Mouse (Mus musculus) C2C12 (cell line): ENCODE data around the gene Nsfl1c.

Source experiments
- CTCF ChIP-seq: IDR thresholded peaks from one replicate; pipeline ENCODE4 v1.5.1; 2011; ENCODE audit not compliant: control insufficient read depth, insufficient read depth, insufficient read length
- FOSL1 ChIP-seq: IDR thresholded peaks from one replicate; pipeline ENCODE4 v1.8.0; 2011; ENCODE audit warnings: mild to moderate bottlenecking, low read length; ENCODE audit not compliant: poor library complexity, insufficient read depth, severe bottlenecking
- MAX ChIP-seq: IDR thresholded peaks from one replicate; pipeline ENCODE4 v1.6.1; 2011; ENCODE audit warnings: mild to moderate bottlenecking, control low read depth
- MYOD1 ChIP-seq: IDR thresholded peaks from one replicate; pipeline ENCODE4 v1.6.1; 2011; ENCODE audit warnings: low read depth; ENCODE audit not compliant: control insufficient read depth, insufficient read length
- MYOG ChIP-seq: IDR thresholded peaks from one replicate; pipeline ENCODE4 v1.6.1; 2011; ENCODE audit not compliant: control insufficient read depth, insufficient read length; ENCODE audit errors: extremely low read depth
- USF1 ChIP-seq: IDR thresholded peaks from one replicate; pipeline ENCODE4 v1.6.1; 2011; ENCODE audit warnings: low read depth, mild to moderate bottlenecking, control low read depth, moderate library complexity

GRCm38 (mm10) chr2:151513525-151514285 lies 19.7 kb downstream of the Nsfl1c start:
- TF ChIP-seq MYOG (no peak), CTCF (no peak), MAX (no peak), FOSL1 (no peak), USF1 (no peak), MYOD1 (no peak)
